Mouse (Mus musculus) megakaryocyte, embryonic 14.5 days (primary cell): ENCODE results near the gene Eqtn.

Experiments
- FLI1 ChIP-seq: IDR thresholded peaks from 2 replicates; pipeline ENCODE4 v1.6.1; 2012; ENCODE audit warnings: low read length, inconsistent platforms, mixed read lengths
- GATA1 ChIP-seq: IDR thresholded peaks from 3 replicates; pipeline ENCODE4 v1.6.1; 2012; ENCODE audit warnings: mixed read lengths, low read length, inconsistent platforms, borderline replicate concordance

DNA sequence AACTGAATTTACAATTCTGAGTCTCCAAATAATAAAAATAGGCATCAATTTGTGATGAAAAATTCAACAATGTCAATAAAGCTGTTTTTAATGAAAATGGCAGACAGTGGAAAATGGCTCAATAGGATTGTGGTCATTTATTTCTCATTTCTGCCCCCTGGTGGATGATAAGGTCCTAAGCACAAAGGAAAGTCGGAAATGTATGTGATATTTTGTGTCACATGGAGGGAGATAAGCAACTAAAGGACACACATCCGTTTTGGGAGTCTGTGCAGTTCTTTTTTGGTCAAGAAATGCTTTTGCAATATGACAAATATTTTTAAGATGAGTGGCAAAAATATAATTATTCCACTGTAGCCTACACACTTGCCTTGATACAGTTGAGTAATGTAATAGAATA is 27.9 kb downstream of the Eqtn start:
- TF ChIP-seq GATA1 (no peak), FLI1 (no peak)
